Mouse (Mus musculus) thymus, adult 2 months (tissue): ENCODE data around the gene Arhgap19. TPM values are rescaled to one million over a fixed set of nuclear protein-coding genes. Genes with fewer than 3 reads are reported as not detected.

Experiments used
- DNase-seq: peaks from one replicate; pipeline ENCODE4 v3.0.0; 2021
- H3K27ac ChIP-seq: fragments of 200-500 bp; 2 replicates; pipeline ENCODE4 v1.5.1; 2012; ENCODE audit warnings: low read length, control low read depth; ENCODE audit not compliant: control insufficient read depth, insufficient read depth
- H3K27me3 ChIP-seq: fragments of 200-500 bp; 2 replicates; pipeline ENCODE4 v1.6.1; 2012; ENCODE audit warnings: mild to moderate bottlenecking, low read length, moderate library complexity, mixed read lengths; ENCODE audit not compliant: control insufficient read depth, insufficient read depth
- H3K36me3 ChIP-seq: fragments of 200-500 bp; 2 replicates; pipeline ENCODE4 v1.6.1; 2012; ENCODE audit warnings: mild to moderate bottlenecking, low read length, moderate library complexity; ENCODE audit not compliant: control insufficient read depth, insufficient read depth
- H3K4me1 ChIP-seq: fragments of 200-500 bp; replicated peaks from 2 replicates; pipeline ENCODE4 v1.6.1; 2012; ENCODE audit warnings: low read length; ENCODE audit not compliant: control insufficient read depth, insufficient read depth
- H3K4me3 ChIP-seq: fragments of 200-500 bp; 2 replicates; pipeline ENCODE4 v1.5.1; 2012; ENCODE audit warnings: mild to moderate bottlenecking, low read length, control low read depth, moderate library complexity; ENCODE audit not compliant: control insufficient read depth, insufficient read depth
- CTCF ChIP-seq: fragments of 200-500 bp; IDR thresholded peaks from 2 replicates; pipeline ENCODE4 v1.5.1; 2012; ENCODE audit warnings: mild to moderate bottlenecking, control low read depth, low read length, moderate library complexity, borderline replicate concordance; ENCODE audit not compliant: control insufficient read depth, poor library complexity, insufficient read depth; ENCODE audit errors: extremely low read depth
- POLR2A ChIP-seq: fragments of 200-500 bp; IDR thresholded peaks from 2 replicates; pipeline ENCODE4 v1.6.1; 2012; ENCODE audit warnings: mild to moderate bottlenecking, low read length, control low read depth, moderate library complexity; ENCODE audit not compliant: control insufficient read depth, poor library complexity, insufficient read depth; ENCODE audit errors: extremely low read depth
- WGBS: fragments of 180-500 bp; shearing (Covaris S2); methylation state at CpG from one replicate; pipeline ENCODE4 v1.1.7; 2018; 5-methylcytosine and 5-hydroxymethylcytosine counted together
- polyA plus RNA-seq: library from polyadenylated mRNA; depleted of rRNA; stranded (reverse); fragments of >200 nt; gene quantifications from 2 replicates; pipeline ENCODE4 v1.2.3, GENCODE M21; 2012

Gene Arhgap19
- polyA plus RNA-seq, 1 experiment: 18.8 TPM

GRCm38 (mm10) chr19:41829381-41830105 lies 27.7 kb upstream of the Arhgap19 start, which contains the start of gene Frat1:
Gene Frat1 (plus strand): TSS chr19:41829970.
- WGBS: under 1% methylated on average over 39 of the region's 39 CpGs
- H3K4me3 ChIP-seq: peak within 1 kb of the TSS; percentile 79
- H3K4me1 ChIP-seq: peaks cover 20% of the 10 kb centered on the region
- TF ChIP-seq CTCF: no peak
- peak; percentile 87 for TF ChIP-seq POLR2A
- no peaks in the 10 kb centered on the region for H3K36me3 ChIP-seq
- DNase-seq: peak; percentile 88
- no peaks in the 10 kb centered on the region for H3K27me3 ChIP-seq
- peak within 1 kb of the TSS; percentile 82 for H3K27ac ChIP-seq

- H3K36me3 ChIP-seq: no peaks in the 10 kb centered on the region
- TF ChIP-seq CTCF: no peak
- TF ChIP-seq POLR2A: no peak
- peaks cover 20% of the 10 kb centered on the region for H3K4me1 ChIP-seq
- no peaks in the 10 kb centered on the region for H3K27me3 ChIP-seq
- H3K4me3 ChIP-seq: no peak overlapping the region
- WGBS: 89% methylated on average over 3 of the region's 3 CpGs
- no peak for DNase-seq
- no peak overlapping the region for H3K27ac ChIP-seq
Measured at GRCm38 (mm10) chr19:41828941-41829340, 27.1 kb upstream of the Arhgap19 start.

- Histone ChIP-seq H3K36me3 (no peaks in the 10 kb centered on the region), H3K27ac (no peak overlapping the region), H3K4me3 (no peak overlapping the region), H3K4me1 (peaks cover 7% of the 10 kb centered on the region), H3K27me3 (no peaks in the 10 kb centered on the region)
- no peak for TF ChIP-seq POLR2A
- TF ChIP-seq CTCF: no peak
- DNase-seq: no peak
- WGBS: 98% methylated on average over 3 of the region's 3 CpGs
Measured at GRCm38 (mm10) chr19:41826529-41826928, 24.7 kb upstream of the Arhgap19 start.

- Histone ChIP-seq H3K36me3 (no peaks in the 10 kb centered on the region), H3K4me3 (no peak overlapping the region), H3K4me1 (peaks cover 2% of the 10 kb centered on the region; the same call in 1 of the 2 replicates), H3K27ac (no peak overlapping the region), H3K27me3 (no peaks in the 10 kb centered on the region)
- WGBS: 61% methylated on average over 5 of the region's 5 CpGs
- no peak for DNase-seq
- no peak for TF ChIP-seq POLR2A
- no peak for TF ChIP-seq CTCF
Measured at GRCm38 (mm10) chr19:41824950-41825349, 23.1 kb upstream of the Arhgap19 start.

- WGBS: 96% methylated on average over 1 of the region's 1 CpGs
Measured at GRCm38 (mm10) chr19:41822589-41822988, 20.7 kb upstream of the Arhgap19 start.

GRCm38 (mm10) chr19:41821436-41821835 lies 19.6 kb upstream of the Arhgap19 start:
- DNase-seq: no peak
- H3K36me3 ChIP-seq: no peaks in the 10 kb centered on the region
- no peaks in the 10 kb centered on the region for H3K27me3 ChIP-seq
- H3K27ac ChIP-seq: no peak overlapping the region
- no peak for TF ChIP-seq CTCF
- TF ChIP-seq POLR2A: no peak
- WGBS: 90% methylated on average over 5 of the region's 5 CpGs
- no peak overlapping the region for H3K4me3 ChIP-seq
- H3K4me1 ChIP-seq: no peaks in the 10 kb centered on the region

More at GRCm38 (mm10) chr19:41822589-41822988, 20.7 kb upstream of the Arhgap19 start:
- no peak for TF ChIP-seq POLR2A
- no peak for TF ChIP-seq CTCF
- Histone ChIP-seq H3K36me3 (no peaks in the 10 kb centered on the region), H3K27me3 (no peaks in the 10 kb centered on the region), H3K4me1 (no peaks in the 10 kb centered on the region), H3K4me3 (no peak overlapping the region), H3K27ac (no peak overlapping the region)
- no peak for DNase-seq
